Mouse (Mus musculus) C2C12 (cell line): ENCODE results near the gene Gm37419.

Experiments
- CEBPB ChIP-seq: IDR thresholded peaks from one replicate; pipeline ENCODE4 v1.6.1; 2011; ENCODE audit warnings: low read depth, mild to moderate bottlenecking, control low read depth, moderate library complexity
- CTCF ChIP-seq: IDR thresholded peaks from one replicate; pipeline ENCODE4 v1.5.1; 2011; ENCODE audit not compliant: control insufficient read depth, insufficient read depth, insufficient read length
- MAX ChIP-seq: IDR thresholded peaks from one replicate; pipeline ENCODE4 v1.6.1; 2011; ENCODE audit warnings: mild to moderate bottlenecking, control low read depth
- MYOD1 ChIP-seq: IDR thresholded peaks from one replicate; pipeline ENCODE4 v1.6.1; 2011; ENCODE audit warnings: low read depth; ENCODE audit not compliant: control insufficient read depth, insufficient read length
- MYOG ChIP-seq: IDR thresholded peaks from one replicate; pipeline ENCODE4 v1.6.1; 2011; ENCODE audit not compliant: control insufficient read depth, insufficient read length; ENCODE audit errors: extremely low read depth
- USF1 ChIP-seq: IDR thresholded peaks from one replicate; pipeline ENCODE4 v1.6.1; 2011; ENCODE audit warnings: low read depth, mild to moderate bottlenecking, control low read depth, moderate library complexity

DNA sequence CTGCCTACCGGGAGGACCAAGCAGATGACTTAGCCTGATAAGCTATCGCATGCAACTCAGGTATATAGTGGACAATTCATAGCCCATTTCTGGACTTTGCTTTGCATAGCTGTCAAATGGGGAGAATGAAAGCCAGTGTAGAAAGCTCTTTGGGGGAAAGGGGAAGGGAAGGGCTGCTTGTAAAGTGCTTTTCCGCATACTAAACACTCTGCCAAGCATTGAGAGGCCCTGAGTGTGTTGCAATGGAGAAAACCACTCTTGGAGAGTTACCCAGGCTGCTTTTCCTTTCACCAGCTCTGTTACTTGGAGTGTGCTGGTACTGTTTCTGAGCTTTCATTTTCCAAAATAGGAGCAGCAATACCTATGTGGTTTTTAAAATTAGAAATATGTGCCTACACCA lies 10.6 kb upstream of the Gm37419 start:
- TF ChIP-seq CTCF (no peak), MYOD1 (no peak), MYOG (no peak), USF1 (no peak), CEBPB (no peak), MAX (no peak)
